Mouse (Mus musculus) embryo, embryonic 9.5 days (tissue): ENCODE data around the gene Sugct.
A peak's percentile ranks its signal among the peaks of the same experiment; 100 is the strongest.

Experiments used
- DNase-seq: peaks from one replicate; pipeline ENCODE4 v3.0.0-alpha.2; 2017; ENCODE audit errors: extremely low spot score

Gene Sugct

DNA sequence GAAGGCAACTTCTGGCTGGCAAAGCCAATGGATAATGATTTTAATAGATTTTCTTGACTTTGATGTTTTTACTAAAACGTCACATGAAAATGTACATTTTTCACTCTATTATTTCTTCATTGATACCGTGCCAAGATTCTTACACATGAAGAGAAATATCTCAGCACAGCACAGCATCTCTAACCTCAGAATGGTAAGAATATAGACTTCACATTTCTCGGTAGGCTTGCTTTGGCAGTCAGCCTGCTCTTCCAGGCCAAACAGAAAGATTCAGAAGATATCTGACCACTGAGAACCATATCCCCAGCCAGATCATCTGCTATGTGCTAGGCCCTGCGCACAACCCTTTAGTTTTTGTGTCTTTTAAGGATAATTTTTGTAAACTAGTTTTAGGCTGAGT lies 657.0 kb downstream of the Sugct start:
- DNase-seq, result no peak

DNA sequence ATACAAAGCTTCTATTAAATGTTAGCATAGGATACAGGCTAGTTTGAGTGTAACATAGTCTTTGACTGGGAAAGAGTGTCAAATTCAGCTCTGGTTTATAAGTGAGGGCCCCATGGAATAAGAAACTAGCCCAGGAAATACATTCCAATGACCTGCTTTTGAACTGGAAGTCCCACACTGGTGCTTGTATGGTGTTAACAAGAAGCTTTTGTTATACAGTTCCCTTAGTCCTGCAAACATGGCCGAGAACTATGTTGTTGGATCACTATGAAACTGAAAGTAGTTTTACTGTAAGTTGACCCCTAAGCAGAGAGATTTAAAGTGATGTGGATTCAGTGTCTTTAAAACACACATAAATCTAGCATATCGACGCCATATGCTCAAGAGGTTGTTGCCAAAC lies 657.5 kb downstream of the Sugct start:
- no peak for DNase-seq

DNA sequence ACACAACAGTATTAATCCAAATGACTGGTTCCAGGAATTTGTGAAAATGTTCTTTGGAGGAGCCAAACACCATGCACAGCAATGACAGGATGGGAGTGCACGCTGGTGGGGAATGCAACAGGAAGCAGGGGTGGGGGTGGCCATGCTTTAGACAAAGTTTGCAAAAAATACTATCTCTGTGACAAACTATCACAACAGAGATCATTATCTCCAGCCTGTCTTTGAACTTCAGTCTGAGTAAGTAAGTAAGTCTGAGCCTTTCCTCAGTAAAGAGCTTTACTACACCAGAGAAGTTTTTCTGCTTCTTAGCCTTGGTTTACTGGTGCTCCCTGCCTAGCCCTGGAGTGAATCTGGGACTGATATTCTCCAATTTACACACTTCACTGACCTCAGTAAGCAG lies 664.6 kb downstream of the Sugct start:
- no peak for DNase-seq

- peak; percentile 37 for DNase-seq
Observed at GRCm38 (mm10) chr13:17028595-17028994, 666.8 kb downstream of the Sugct start.

DNA sequence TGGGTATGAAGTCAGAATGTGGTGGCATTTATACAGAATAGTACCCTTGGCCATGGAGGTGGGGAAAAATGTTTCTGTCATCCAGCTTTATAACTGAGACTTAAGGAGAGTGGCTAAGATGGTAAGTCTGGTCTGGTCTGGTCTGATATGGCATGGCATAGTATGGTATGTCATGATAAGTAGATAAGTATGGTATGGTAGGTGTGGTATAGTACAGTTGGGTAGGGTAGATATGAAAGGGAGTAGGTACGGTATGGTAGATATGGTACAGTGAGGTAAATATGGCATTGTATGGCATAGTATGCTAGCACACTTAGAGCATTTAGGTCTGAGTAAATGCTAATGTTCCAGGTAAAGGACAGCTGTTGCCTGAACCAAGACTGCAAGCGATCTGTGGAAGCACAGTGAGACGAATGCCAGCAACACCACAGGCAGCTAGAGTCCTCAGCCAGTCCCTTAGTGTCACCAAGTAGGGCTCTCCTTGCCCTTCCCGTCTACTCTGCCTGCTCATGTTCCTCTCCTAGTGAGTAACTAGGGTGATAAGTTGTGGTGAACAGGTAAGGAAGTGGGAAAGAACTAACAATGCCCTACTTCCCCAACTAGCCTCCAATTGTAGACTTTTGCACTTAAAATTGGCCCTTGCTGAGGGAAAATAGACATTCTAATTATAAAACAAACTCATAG lies 667.4 kb downstream of the Sugct start:
- DNase-seq, result no peak

DNA sequence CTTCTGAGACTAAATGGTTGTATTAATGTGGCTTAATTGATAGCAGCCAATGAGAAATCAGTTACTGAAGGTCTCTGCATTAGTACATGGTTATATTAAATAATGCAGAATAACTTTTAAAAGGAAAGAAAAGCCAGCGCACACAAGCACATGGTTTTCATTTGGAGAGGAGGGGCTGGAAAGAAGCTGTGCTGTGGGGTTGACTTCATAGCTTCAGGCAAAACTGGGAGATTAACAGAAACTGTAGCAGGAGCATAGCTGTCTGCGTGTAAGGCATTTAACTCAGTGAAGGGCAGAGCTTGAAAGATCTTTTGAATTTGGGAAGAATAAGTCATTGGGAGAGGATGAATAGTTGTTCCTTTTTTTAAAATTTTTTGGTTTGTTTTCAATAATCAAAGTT lies 668.4 kb downstream of the Sugct start:
- DNase-seq, result no peak

- no peak for DNase-seq
Observed at GRCm38 (mm10) chr13:16996464-16996863, 698.9 kb downstream of the Sugct start.

DNA sequence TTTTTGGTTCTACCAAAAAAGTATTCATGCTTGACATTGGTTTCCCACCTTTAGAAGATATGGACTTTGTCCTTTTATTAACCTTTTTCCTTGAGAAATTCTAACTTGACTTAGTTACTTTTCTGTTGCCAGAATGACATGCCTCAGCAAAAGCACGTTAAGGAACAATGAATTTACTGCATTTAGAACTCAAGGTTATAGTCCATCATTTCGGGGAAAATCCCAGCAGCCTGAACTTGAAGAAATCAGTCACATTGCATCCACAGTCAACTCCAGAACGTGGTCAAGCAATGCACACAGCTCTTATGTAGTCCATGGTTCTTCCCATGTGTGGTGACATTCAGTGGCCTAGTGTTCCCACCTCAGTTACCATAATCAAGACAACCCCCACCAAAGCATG lies 700.0 kb downstream of the Sugct start:
- no peak for DNase-seq

DNA sequence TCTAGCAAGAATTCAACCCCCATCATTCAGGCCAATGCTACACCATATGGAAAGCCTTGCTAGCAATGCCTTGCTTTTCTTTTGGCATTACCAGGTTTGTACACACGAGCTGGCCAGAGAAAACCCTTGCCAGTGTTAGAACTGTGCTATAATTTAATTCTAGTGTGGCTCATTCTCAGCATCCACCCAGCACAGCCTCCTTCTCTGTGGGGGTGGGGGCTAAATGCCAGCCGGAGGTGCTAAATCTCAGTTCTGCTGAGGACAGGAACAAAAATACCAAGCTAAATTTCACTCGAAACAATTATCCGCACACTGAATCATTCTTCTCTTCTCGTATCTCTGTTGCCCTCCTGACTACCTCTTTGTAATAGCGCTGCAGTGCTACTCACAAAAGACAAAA lies 717.6 kb downstream of the Sugct start:
- no peak for DNase-seq

GRCm38 (mm10) chr13:16971277-16971676 lies 724.1 kb downstream of the Sugct start:
- DNase-seq, result no peak

DNA sequence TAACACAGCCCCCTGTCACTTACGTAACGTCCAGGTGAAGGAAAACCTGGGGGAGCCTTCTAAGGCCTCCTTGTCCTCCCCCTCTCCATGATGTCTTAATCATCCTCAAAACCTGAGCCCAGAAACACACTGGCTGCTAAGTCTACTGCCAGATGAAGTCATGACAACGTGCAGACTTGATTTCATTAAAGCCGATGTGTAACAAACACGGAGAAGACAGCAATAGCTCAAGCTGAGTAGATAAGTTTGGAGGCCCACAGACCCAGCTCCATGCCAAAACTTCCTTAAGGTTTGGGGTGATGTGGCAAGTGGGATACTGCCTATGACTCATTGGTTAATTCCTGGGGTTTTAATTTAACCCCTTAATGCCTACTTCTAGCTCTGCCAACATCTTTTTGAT lies 726.4 kb downstream of the Sugct start:
- DNase-seq, result no peak

GRCm38 (mm10) chr13:16964823-16965475 lies 730.4 kb downstream of the Sugct start:
- no peak for DNase-seq

DNA sequence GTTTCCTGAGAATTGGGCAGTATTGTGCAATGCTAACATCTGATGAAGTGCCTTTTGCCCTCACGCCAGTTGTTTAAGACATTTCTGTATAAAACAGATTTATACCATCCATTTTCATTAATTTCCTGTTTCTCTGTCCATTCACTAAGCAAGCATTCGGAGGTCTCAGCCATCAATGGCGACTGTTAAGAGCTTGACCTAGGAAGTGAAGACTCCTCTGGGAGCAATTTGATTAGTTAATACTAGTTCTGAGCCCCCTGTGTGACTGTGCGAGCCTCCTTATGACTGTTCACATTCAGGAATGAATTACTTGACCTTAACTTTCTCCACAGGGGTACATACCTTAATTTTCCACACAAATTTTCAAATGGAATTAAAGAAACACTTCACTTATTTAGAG lies 743.3 kb downstream of the Sugct start:
- DNase-seq, result no peak

DNA sequence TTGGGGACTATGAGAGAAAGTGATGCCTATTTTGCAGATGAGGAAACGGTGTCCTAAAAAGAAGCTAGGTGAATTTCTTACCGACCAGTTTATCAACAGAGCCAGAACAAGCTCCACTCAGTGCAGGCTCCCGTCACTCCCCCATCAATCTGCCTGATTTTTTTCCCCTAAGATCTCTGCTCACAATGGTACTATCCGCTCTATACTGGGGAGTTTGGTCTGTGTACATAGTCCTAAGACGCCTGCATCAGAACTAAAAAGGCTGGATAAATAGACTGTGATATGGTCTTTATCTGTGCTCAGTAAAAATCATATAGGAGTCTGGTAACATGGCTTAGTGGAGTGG lies 755.9 kb downstream of the Sugct start:
- no peak for DNase-seq

DNA sequence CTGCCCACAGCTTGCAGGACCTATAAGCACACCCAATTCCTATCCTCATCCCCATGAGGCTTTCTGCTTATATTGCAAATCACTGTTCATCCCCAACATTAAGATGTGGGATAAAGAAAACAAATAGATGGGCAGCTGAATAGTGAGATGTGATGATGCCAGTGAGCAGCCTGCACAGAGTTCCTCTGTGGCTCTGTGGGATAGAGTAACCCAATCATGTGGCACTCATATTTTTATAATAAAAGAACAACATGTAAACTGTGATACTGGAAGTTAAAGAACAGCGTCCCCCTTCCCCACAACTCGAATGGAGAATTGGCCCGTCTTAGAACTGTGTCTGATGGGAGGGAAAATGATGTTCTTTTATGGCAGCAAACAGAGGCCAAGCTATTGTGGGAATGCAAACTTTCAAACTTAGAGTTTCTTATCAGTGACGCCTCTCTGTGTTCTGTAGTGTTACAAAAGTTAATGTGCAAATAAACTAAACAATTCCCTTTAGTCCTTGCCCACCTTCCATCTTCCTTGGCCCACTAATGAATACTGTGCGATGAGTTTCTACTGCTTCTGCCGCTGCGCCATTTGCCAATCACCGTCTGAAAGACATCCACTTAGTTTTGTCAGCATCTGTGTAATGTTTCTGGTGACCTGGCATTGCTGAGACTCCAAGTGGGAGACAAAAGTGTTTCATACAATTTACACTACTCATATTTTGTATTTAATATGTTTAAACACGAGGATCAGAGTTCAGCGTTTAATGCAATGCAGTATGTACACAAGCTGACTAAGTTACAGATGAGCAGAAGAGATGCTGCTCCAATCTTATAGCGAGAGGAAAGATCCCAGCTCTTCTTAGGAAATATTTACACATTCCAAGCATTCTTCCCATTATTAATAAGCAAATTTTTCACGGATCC lies 756.5 kb downstream of the Sugct start:
- DNase-seq, result no peak

DNA sequence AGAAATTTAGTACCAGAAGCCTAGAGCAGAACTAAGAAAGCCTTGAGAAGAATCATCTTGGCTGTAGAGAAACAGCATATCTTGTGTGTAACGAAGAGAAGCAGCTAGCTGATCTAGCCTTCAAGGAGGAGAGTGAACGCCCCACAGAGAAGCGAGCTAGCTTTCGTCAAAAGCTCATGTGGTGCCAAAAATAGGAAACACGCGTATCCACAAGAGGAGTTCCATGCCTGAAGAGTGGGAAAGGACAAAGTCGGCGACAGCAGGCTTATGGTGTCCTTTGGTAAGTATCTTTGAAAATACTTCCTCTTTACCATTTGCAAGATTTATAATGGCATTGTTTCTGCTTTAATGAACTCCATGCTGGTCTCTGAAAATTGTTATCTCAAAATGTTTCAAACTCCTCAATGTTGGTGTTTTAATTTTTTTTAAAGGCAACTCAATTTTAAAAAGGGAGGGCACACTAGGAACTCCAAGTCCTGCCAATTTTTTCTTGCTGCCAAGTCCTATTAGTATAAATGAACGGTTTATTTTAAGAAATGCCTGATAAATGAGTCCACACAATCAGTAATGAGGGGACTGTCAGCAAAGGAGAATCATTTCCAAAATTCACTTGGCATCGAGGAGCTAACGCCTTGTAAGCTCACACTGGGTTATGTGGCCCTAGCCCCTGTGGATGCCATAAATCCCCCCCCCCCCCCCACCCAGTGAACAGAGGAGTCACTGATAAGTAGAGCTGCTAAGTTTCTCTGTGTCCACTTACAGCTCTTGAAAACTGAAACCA lies 757.7 kb downstream of the Sugct start:
- DNase-seq, result no peak

GRCm38 (mm10) chr13:16935029-16935428 lies 760.3 kb downstream of the Sugct start:
- no peak for DNase-seq

- DNase-seq, result no peak
Observed at GRCm38 (mm10) chr13:16933600-16933999, 761.8 kb downstream of the Sugct start.

- DNase-seq, result no peak
Observed at GRCm38 (mm10) chr13:16921305-16921704, 774.0 kb downstream of the Sugct start.

DNA sequence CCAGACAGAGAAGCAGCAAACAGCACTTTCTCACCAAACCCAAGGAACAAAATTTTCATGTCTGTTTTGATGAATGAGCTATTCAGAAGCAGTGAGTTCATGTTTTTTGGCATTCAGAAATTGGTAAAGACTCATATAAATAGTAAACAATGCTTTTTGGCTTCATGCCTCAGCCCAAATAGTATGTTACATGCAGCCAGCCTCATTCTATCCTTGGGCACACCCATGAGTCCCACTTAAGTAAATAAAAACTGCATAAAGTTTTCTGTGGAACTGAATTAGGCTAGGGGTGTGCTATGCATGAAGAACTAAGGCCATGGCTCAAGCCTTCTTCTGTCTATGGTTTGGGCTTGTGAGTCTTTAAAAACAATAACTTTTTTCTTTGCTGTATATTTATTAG lies 779.7 kb downstream of the Sugct start:
- DNase-seq, result no peak

- DNase-seq, result no peak
Observed at GRCm38 (mm10) chr13:16912214-16912613, 783.1 kb downstream of the Sugct start.

DNA sequence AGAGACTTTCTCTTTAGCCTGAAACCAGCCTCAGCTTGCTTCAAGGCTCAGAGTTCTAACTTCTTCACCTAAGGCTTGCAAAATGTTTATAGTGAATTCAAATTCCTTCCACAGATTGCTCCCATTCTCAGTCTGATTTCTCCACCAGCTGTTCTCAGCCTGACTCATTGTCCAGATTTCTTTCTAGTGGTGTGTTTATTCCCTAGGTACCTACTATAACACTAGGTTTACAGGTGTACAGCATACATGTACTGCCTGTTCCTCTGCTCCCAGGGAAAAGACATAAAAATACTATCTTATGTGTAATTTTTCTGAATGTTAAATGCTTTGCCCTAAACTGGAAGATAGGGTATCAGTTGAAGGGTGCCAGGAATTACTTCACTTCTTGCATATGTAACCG lies 788.4 kb downstream of the Sugct start:
- no peak for DNase-seq
